8 mouse cellular contexts compared by ENCODE assay signal in the genomic region with DNA sequence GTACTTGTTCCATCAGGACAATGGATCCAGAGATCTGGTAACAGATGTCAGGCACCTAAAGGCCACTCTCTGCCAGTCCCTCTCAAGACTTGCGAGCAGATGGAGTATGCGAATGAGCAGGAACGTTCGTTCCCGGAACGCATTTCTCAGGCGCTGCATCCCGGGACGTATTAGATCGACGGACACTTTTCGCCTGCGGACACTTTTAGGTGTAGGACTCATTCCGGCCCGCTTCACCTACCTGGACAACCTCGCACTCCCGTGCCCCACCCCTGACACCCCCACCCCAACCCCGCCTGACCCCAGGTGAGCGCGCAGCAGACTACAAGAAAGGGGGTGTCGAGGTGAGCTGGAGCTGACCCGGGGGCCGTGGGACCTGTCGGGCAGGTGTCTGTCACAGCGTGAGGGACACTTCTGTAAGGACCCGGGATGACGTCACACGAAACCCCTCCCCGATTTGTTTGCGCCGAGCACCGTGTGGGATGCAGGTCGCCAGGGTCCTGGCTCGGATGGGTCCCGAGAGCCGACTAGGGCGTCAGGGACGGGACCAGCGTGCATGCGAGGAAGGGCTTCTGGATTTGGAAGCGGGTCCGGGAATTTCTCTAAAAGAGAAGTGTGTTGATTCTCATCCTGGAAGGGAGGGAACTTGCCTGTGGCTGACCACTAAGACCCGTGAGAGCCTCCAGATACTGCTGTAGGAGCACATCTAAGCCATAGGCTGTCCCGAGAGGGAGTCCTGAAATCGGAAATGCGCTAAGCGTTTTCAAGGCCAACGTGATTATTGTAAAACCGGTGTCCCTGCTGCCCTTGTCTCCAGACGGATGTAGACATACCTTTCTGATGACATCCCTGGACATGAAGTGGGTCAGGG. TPM values are rescaled to one million over a fixed set of nuclear protein-coding genes. Genes with fewer than 3 reads are reported as not detected.
A peak's percentile ranks its signal among the peaks of the same experiment; 100 is the strongest.
DNase-seq lines count a peak whose midpoint lies in the region; ATAC-seq lines count a peak whose summit lies in the region.

Gene Acsf3 (plus strand): TSS at position 202 of the 871 bp plus-strand sequence.

- 1% methylated on average over 50 of the region's 50 CpGs for WGBS in heart, embryonic 12.5 days
- 2% methylated on average over 46 of the region's 50 CpGs for WGBS in kidney, embryonic 16.5 days
- WGBS in liver, embryonic 12.5 days (ENCODE audit: insufficient replicate concordance) = 2% methylated on average over 50 of the region's 50 CpGs

- H3K36me3 ChIP-seq in heart, embryonic 12.5 days = peaks cover 7% of the 10 kb centered on the region; the same call in 1 of the 2 replicates
- H3K36me3 ChIP-seq in kidney, embryonic 16.5 days (ENCODE audit: insufficient read depth, low read length) = no peaks in the 10 kb centered on the region
- peaks cover 7% of the 10 kb centered on the region for H3K36me3 ChIP-seq in liver, embryonic 12.5 days

- peak within 1 kb of the TSS; percentile 79 for H3K4me2 ChIP-seq in heart, embryonic 12.5 days
- H3K4me2 ChIP-seq in kidney, embryonic 16.5 days (replicated peaks; ENCODE audit: low read depth, low read length) = peak within 1 kb of the TSS; percentile 84
- H3K4me2 ChIP-seq in liver, embryonic 12.5 days = peak within 1 kb of the TSS; percentile 91

- peak within 1 kb of the TSS; percentile 84 for H3K4me3 ChIP-seq in heart, embryonic 12.5 days
- H3K4me3 ChIP-seq in kidney, embryonic 16.5 days (ENCODE audit: low read length) = peak within 1 kb of the TSS; percentile 73
- peak within 1 kb of the TSS; percentile 85 for H3K4me3 ChIP-seq in liver, embryonic 12.5 days

- no peaks in the 10 kb centered on the region for H3K4me1 ChIP-seq in heart, embryonic 12.5 days (replicated peaks)
- H3K4me1 ChIP-seq in kidney, embryonic 16.5 days (ENCODE audit: insufficient read depth, low read length) = peaks cover 8% of the 10 kb centered on the region; the same call in 1 of the 2 replicates
- H3K4me1 ChIP-seq in liver, embryonic 12.5 days = peaks cover 28% of the 10 kb centered on the region

- H3K9ac ChIP-seq in heart, embryonic 12.5 days = peak within 1 kb of the TSS; percentile 80
- H3K9ac ChIP-seq in kidney, embryonic 16.5 days (replicated peaks; ENCODE audit: low read length) = peak within 1 kb of the TSS; percentile 83
- H3K9ac ChIP-seq in liver, embryonic 12.5 days = peak within 1 kb of the TSS; percentile 88

- no peaks in the 10 kb centered on the region for H3K9me3 ChIP-seq in heart, embryonic 12.5 days (replicated peaks)
- no peaks in the 10 kb centered on the region for H3K9me3 ChIP-seq in kidney, embryonic 16.5 days (ENCODE audit: low read length)
- no peaks in the 10 kb centered on the region for H3K9me3 ChIP-seq in liver, embryonic 12.5 days (replicated peaks)

- peak; percentile 44 to 48 for DNase-seq in CD8-positive naive resting alpha-beta T cell, adult 2 months (ENCODE audit: low read depth in 2 of 2, low spot score in 2 of 2)
- DNase-seq in brain, adult 2 months (ENCODE audit: low read depth, low spot score) = peak; percentile 87
- peak; percentile 85 for DNase-seq in neural tube, embryonic 10.5 days (ENCODE audit: extremely low spot score, low spot score)
- peak; percentile 49 for DNase-seq in telencephalon, adult 2 months (ENCODE audit: low read depth, low spot score)

- ATAC-seq in erythroid progenitor cell, adult 5-6 weeks (replicated peaks; ENCODE audit: low FRiP score, poor library complexity, severe bottlenecking) = peak; percentile 39; the same call in 1 of the 2 replicates
- ATAC-seq in heart, embryonic 12.5 days (ENCODE audit: insufficient number of reproducible peaks, low FRiP score) = peak; percentile 63; the same call in 1 of the 2 replicates
- ATAC-seq in kidney, embryonic 16.5 days (ENCODE audit: low FRiP score, low TSS enrichment) = peak; percentile 65
- peak; percentile 50 for ATAC-seq in liver, embryonic 12.5 days

- peaks cover 29% of the 10 kb centered on the region for H3K27me3 ChIP-seq in heart, embryonic 12.5 days (replicated peaks)
- H3K27me3 ChIP-seq in kidney, embryonic 16.5 days (ENCODE audit: insufficient read depth, low read length) = no peaks in the 10 kb centered on the region
- H3K27me3 ChIP-seq in liver, embryonic 12.5 days (replicated peaks) = peaks cover 44% of the 10 kb centered on the region

- H3K27ac ChIP-seq in heart, embryonic 12.5 days (ENCODE audit: poor library complexity, severe bottlenecking) = no peak within 1 kb of the TSS
- no peak within 1 kb of the TSS for H3K27ac ChIP-seq in kidney, embryonic 16.5 days (ENCODE audit: low read length)
- peak within 1 kb of the TSS; percentile 68; the same call in 1 of the 2 replicates for H3K27ac ChIP-seq in liver, embryonic 12.5 days

RNA-seq across cellular contexts. Expression of gene Acsf3, which starts in this region (rescaled TPM):
- total RNA-seq in erythroid progenitor cell, adult 5-6 weeks (2015; ENCODE audit: low replicate concordance) = 1.4 and 1.7 TPM in 2 replicates
- 1.2 and 2.3 TPM in 2 replicates for total RNA-seq in erythroid progenitor cell, adult 5-6 weeks (2017; ENCODE audit: low replicate concordance)
- 14.4 and 17.3 TPM in 2 replicates for polyA plus RNA-seq in heart, embryonic 12.5 days (2016; fragmentation: Nextera tagmentation; extraction: Ambion mirVana)
- 22.7 and 22.9 TPM in 2 replicates for polyA plus RNA-seq in kidney, embryonic 16.5 days (2015; fragmentation: Nextera tagmentation; extraction: Ambion mirVana)
- 10.8 and 11.3 TPM in 2 replicates for polyA plus RNA-seq in liver, embryonic 12.5 days (2016; fragmentation: Nextera tagmentation; extraction: Ambion mirVana)
